Mouse (Mus musculus) neural tube, postnatal 0 days (tissue): Measurements from ENCODE around the gene Gsx2. TPM values are rescaled to one million over a fixed set of nuclear protein-coding genes. Genes with fewer than 3 reads are reported as not detected.

Source experiments
- polyA plus RNA-seq: library from polyadenylated mRNA; unstranded; fragments of >200 nt; fragmentation: Nextera tagmentation; extraction: Ambion mirVana; gene quantifications from 2 replicates; pipeline ENCODE4 v1.2.1, GENCODE M21; 2015

The Gsx2 gene
- polyA plus RNA-seq, result not detected in 2 replicates

DNA sequence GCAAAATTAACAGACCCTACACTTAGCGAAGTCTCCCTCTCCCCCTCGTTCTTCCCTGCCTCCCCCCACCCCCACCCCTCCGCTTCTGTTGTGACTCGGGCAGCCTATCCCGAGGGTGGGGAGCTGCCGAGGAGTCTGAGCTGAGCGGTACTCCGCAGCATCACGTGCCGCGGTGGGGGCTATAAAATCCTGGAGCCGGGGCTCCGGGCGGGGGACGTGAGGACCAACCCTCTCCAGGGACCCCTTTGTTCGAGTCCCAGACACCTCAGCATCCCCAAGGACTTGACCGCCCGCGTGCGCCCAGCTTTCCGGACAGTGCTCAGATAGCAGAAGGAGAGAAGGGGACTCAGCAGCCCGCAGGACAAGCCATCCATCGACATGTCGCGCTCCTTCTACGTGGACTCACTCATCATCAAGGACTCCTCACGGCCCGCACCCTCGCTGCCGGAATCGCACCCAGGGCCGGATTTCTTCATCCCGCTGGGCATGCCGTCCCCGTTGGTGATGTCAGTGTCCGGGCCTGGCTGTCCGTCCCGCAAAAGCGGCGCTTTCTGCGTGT is at the start of gene Gsx2:
TSS of gene Gsx2 (plus strand) at position 219 of the 559 bp plus-strand sequence.

DNA sequence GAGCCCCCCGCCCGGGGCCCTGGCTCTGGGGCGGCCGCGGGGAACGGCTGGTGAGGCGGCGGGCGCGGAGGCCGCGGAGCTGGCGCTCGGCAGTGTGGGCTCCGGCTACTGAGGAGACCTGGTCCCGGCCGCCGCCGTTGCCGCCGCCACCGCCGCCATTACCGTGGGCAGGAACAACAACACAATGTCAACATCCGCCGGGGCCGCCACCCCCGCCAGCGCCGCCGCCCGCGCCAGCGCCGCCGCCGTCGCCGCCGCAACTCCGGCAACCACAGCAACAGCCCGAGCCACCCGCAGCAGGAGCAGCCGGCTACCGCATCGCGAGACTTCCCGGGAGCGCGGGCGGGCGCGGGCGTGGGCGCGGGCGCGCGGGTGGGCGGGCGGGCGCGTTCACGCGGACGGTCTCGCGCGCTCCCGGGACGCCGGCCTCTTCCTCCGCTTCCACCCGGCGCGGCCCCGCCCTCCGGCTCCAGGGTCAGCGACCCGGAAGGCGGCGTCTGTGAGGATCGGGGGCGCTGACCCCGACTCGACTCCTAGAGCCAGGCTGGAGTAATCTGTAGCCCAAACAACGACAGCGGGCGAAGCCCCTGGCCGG is 31.0 kb upstream of the Gsx2 start, which contains the start of gene Chic2:
TSS of gene Chic2 (minus strand) at position 465 of the 595 bp plus-strand sequence.

Other genes with a start within 250 kb of the Gsx2 start
- 37.9 and 44.0 TPM in 2 replicates for gene Chic2, start 30.8 kb upstream of the Gsx2 start, polyA plus RNA-seq
- 21.9 and 22.0 TPM in 2 replicates for gene Pdgfra, start 76.7 kb downstream of the Gsx2 start, polyA plus RNA-seq